Mouse (Mus musculus): ENCODE data around the gene Shank2. TPM values are rescaled to one million over a fixed set of nuclear protein-coding genes. Genes with fewer than 3 reads are reported as not detected.

Shank2 gene
- total RNA-seq, 2 experiments from 2014 or later = 0.20 to 0.41 TPM

GRCm38 (mm10) chr7:144268778-144269177 lies 267.1 kb downstream of the Shank2 start:
- DNase-seq = no peak

- DNase-seq = peak in 1 of 2 experiments; percentile 11
Measured at GRCm38 (mm10) chr7:144271074-144271473, 269.3 kb downstream of the Shank2 start.

GRCm38 (mm10) chr7:144278703-144279102 lies 277.0 kb downstream of the Shank2 start:
- DNase-seq = no peak

- peak; percentile 30 to 38 for DNase-seq
Measured at GRCm38 (mm10) chr7:144283701-144284100, 282.0 kb downstream of the Shank2 start.

GRCm38 (mm10) chr7:144284241-144285065 lies 282.7 kb downstream of the Shank2 start:
- DNase-seq = peak in 1 of 2 experiments; percentile 7

GRCm38 (mm10) chr7:144285066-144285633 lies 283.4 kb downstream of the Shank2 start:
- no peak for DNase-seq

- no peak for DNase-seq
Measured at GRCm38 (mm10) chr7:144285912-144286311, 284.2 kb downstream of the Shank2 start.

- DNase-seq = no peak
Measured at GRCm38 (mm10) chr7:144287991-144288390, 286.3 kb downstream of the Shank2 start.

- no peak for DNase-seq
Measured at GRCm38 (mm10) chr7:144291478-144291877, 289.8 kb downstream of the Shank2 start.

- DNase-seq = no peak
Measured at GRCm38 (mm10) chr7:144293611-144294010, 291.9 kb downstream of the Shank2 start.

- peak in 1 of 2 experiments; percentile 33 for DNase-seq
Measured at GRCm38 (mm10) chr7:144294239-144295200, 292.8 kb downstream of the Shank2 start.

- no peak for DNase-seq
Measured at GRCm38 (mm10) chr7:144299351-144299750, 297.6 kb downstream of the Shank2 start.

GRCm38 (mm10) chr7:144301646-144302045 lies 299.9 kb downstream of the Shank2 start:
- no peak for DNase-seq

- no peak for DNase-seq
Measured at GRCm38 (mm10) chr7:144302498-144302897, 300.8 kb downstream of the Shank2 start.

- no peak for DNase-seq
Measured at GRCm38 (mm10) chr7:144307853-144308409, 306.2 kb downstream of the Shank2 start.

GRCm38 (mm10) chr7:144314438-144315105 lies 312.8 kb downstream of the Shank2 start:
- DNase-seq = no peak

- no peak for DNase-seq
Measured at GRCm38 (mm10) chr7:144316224-144316623, 314.5 kb downstream of the Shank2 start.

GRCm38 (mm10) chr7:144316797-144317196 lies 315.1 kb downstream of the Shank2 start:
- no peak for DNase-seq

- DNase-seq = no peak
Measured at GRCm38 (mm10) chr7:144324077-144324476, 322.3 kb downstream of the Shank2 start.

- DNase-seq = no peak
Measured at GRCm38 (mm10) chr7:144324861-144325260, 323.1 kb downstream of the Shank2 start.

- no peak for DNase-seq
Measured at GRCm38 (mm10) chr7:144325603-144326002, 323.9 kb downstream of the Shank2 start.

Data from heart, adult 18-20 months (tissue).